Mouse (Mus musculus) megakaryocyte, embryonic 14.5 days (primary cell): Measurements from ENCODE around the gene Tceal7.

Experiments used
- FLI1 ChIP-seq: IDR thresholded peaks from 2 replicates; pipeline ENCODE4 v1.6.1; 2012; ENCODE audit warnings: low read length, inconsistent platforms, mixed read lengths
- GATA1 ChIP-seq: IDR thresholded peaks from 3 replicates; pipeline ENCODE4 v1.6.1; 2012; ENCODE audit warnings: mixed read lengths, low read length, inconsistent platforms, borderline replicate concordance

DNA sequence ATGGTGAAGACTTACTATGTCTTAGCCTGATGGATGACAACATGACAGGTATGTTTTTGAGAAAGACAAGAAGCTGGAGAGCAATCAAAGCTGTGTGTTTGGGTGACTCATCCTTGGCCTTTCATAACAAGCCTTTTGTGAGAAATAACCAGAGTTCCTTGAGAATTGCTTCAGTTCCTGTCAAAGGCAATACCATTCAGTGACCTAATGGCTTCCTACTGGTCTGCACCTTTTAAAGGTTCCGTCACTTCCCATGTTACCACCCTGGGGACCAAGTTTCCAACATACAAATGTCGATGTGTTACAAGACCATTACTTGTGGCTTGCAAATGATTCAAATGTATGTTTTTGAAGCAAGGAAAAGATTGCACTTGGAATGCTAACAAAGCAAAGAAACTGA is 28.6 kb downstream of the Tceal7 start:
- TF ChIP-seq GATA1 (no peak), FLI1 (no peak)
